10 mouse cellular contexts compared by ENCODE assay signal in the genomic region with DNA sequence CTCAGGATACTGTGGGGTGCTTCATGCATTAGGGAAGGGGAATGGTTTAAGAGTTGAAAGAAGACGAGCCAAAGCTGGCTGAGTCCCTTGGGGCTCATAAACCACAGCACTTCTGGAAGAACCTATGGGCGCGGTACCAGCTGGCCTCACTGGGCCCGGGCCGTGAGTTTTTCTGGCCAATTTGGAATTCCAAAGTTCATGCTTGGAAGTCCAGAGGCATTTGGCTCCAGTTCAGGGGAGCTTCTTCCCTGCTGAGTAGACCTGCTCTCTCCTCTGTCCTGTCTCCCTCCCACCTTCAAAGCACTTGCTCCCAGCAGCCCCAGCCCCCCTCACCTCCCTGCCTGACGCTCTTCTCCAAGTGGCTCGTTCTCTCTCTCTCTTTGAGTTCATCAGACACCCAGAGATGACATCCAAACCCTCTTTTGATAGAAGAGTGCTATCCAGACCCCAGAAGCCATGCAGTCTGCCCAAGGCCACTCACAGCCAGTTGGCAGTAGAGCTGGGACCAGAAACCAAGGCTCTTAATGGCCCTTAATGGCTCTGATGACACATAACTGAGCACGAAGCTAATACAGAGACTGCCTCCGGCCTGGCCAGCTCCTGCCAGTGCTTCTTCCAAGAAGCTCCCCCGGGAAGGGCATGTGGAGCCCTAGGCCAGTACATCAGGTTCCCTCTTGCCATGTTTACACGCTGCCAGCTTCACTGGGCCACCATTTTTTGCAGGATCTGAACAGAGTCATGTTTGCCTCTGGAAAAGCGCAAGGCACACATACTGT.
DNase-seq lines count a peak whose midpoint lies in the region; ATAC-seq lines count a peak whose summit lies in the region.
"Had no signal": no experiment of that assay in that cellular context is flagged by ENCODE, and none has a peak within 500 bp of the region (broad histone marks: within the 10 kb centered on the region; RNA-seq: fewer than 3 reads in every experiment).

No protein-coding gene starts in this region.

- no peak overlapping the region for H3K4me2 ChIP-seq in forebrain, embryonic 14.5 days (ENCODE audit: low read length)
- H3K4me2 ChIP-seq in midbrain, embryonic 13.5 days (replicated peaks): no peak overlapping the region
- H3K4me2 ChIP-seq in midbrain, embryonic 16.5 days (ENCODE audit: low read length): no peak overlapping the region
- no peak overlapping the region for H3K4me2 ChIP-seq in hindbrain, embryonic 11.5 days (replicated peaks; ENCODE audit: low read depth, low read length)
- no peak overlapping the region for H3K4me2 ChIP-seq in neural tube, embryonic 15.5 days
- H3K4me2 ChIP-seq: lung, embryonic 14.5 days had no signal

- ATAC-seq in forebrain, embryonic 14.5 days: no peak
- ATAC-seq in midbrain, embryonic 13.5 days: no peak
- no peak for ATAC-seq in midbrain, embryonic 16.5 days
- ATAC-seq in hindbrain, embryonic 11.5 days (ENCODE audit: low FRiP score): no peak
- ATAC-seq in neural tube, embryonic 15.5 days (ENCODE audit: low FRiP score): peak; percentile 37
- ATAC-seq: CD4-positive, CD25-positive, alpha-beta regulatory T cell, adult 4 months had no signal

- H3K4me3 ChIP-seq in forebrain, embryonic 10.5 days: no peak overlapping the region
- no peak overlapping the region for H3K4me3 ChIP-seq in forebrain, embryonic 14.5 days (ENCODE audit: low read depth, low read length)
- no peak overlapping the region for H3K4me3 ChIP-seq in midbrain, embryonic 13.5 days (replicated peaks)
- H3K4me3 ChIP-seq in midbrain, embryonic 16.5 days (ENCODE audit: low read depth, low read length): no peak overlapping the region
- H3K4me3 ChIP-seq in hindbrain, embryonic 11.5 days (ENCODE audit: low read depth, low read length): no peak overlapping the region
- H3K4me3 ChIP-seq in neural tube, embryonic 15.5 days (replicated peaks): no peak overlapping the region

- H3K9me3 ChIP-seq in forebrain, embryonic 10.5 days: no peaks in the 10 kb centered on the region; the same call in 1 of the 2 replicates
- H3K9me3 ChIP-seq in forebrain, embryonic 14.5 days (replicated peaks; ENCODE audit: control insufficient read depth, low read length): no peaks in the 10 kb centered on the region
- H3K9me3 ChIP-seq in midbrain, embryonic 13.5 days: no peaks in the 10 kb centered on the region
- no peaks in the 10 kb centered on the region for H3K9me3 ChIP-seq in midbrain, embryonic 16.5 days (replicated peaks; ENCODE audit: control insufficient read depth, low read length, poor library complexity, severe bottlenecking)
- H3K9me3 ChIP-seq in hindbrain, embryonic 11.5 days (ENCODE audit: control insufficient read depth, low read length): no peaks in the 10 kb centered on the region
- no peaks in the 10 kb centered on the region for H3K9me3 ChIP-seq in neural tube, embryonic 15.5 days (replicated peaks)

- peak overlapping the region; percentile 36; the same call in 1 of the 2 replicates for H3K27ac ChIP-seq in forebrain, embryonic 10.5 days
- no peak overlapping the region for H3K27ac ChIP-seq in forebrain, embryonic 14.5 days (ENCODE audit: low read depth, low read length)
- H3K27ac ChIP-seq in midbrain, embryonic 13.5 days: peak overlapping the region; percentile 71
- H3K27ac ChIP-seq in midbrain, embryonic 16.5 days (ENCODE audit: low read length): no peak overlapping the region
- H3K27ac ChIP-seq in hindbrain, embryonic 11.5 days (ENCODE audit: low read depth, low read length): peak overlapping the region; percentile 19; the same call in 1 of the 2 replicates
- H3K27ac ChIP-seq in neural tube, embryonic 15.5 days (replicated peaks): no peak overlapping the region

- H3K4me1 ChIP-seq in forebrain, embryonic 10.5 days: peaks cover 84% of the 10 kb centered on the region
- H3K4me1 ChIP-seq in forebrain, embryonic 14.5 days (ENCODE audit: control insufficient read depth, insufficient read depth, low read length): peaks cover 45% of the 10 kb centered on the region
- peaks cover 88% of the 10 kb centered on the region for H3K4me1 ChIP-seq in midbrain, embryonic 13.5 days (replicated peaks)
- peaks cover 36% of the 10 kb centered on the region for H3K4me1 ChIP-seq in midbrain, embryonic 16.5 days (ENCODE audit: control insufficient read depth, insufficient read depth, low read length)
- peaks cover 17% of the 10 kb centered on the region for H3K4me1 ChIP-seq in hindbrain, embryonic 11.5 days (replicated peaks; ENCODE audit: control insufficient read depth, insufficient read depth, low read length)
- peaks cover 54% of the 10 kb centered on the region for H3K4me1 ChIP-seq in neural tube, embryonic 15.5 days

- H3K27me3 ChIP-seq in forebrain, embryonic 10.5 days (ENCODE audit: poor library complexity, severe bottlenecking): no peaks in the 10 kb centered on the region
- no peaks in the 10 kb centered on the region for H3K27me3 ChIP-seq in forebrain, embryonic 14.5 days (replicated peaks; ENCODE audit: control insufficient read depth, insufficient read depth, low read length)
- H3K27me3 ChIP-seq in midbrain, embryonic 13.5 days: no peaks in the 10 kb centered on the region
- H3K27me3 ChIP-seq in midbrain, embryonic 16.5 days (ENCODE audit: control insufficient read depth, insufficient read depth, low read depth, low read length): no peaks in the 10 kb centered on the region
- no peaks in the 10 kb centered on the region for H3K27me3 ChIP-seq in hindbrain, embryonic 11.5 days (ENCODE audit: control insufficient read depth, insufficient read depth, low read length)
- H3K27me3 ChIP-seq in neural tube, embryonic 15.5 days (replicated peaks): no peaks in the 10 kb centered on the region

- peaks cover 32% of the 10 kb centered on the region for H3K36me3 ChIP-seq in forebrain, embryonic 10.5 days (replicated peaks)
- no peaks in the 10 kb centered on the region for H3K36me3 ChIP-seq in forebrain, embryonic 14.5 days (ENCODE audit: control insufficient read depth, insufficient read depth, low read length)
- H3K36me3 ChIP-seq in midbrain, embryonic 13.5 days: no peaks in the 10 kb centered on the region
- H3K36me3 ChIP-seq in midbrain, embryonic 16.5 days (ENCODE audit: control insufficient read depth, insufficient read depth, low read length): no peaks in the 10 kb centered on the region
- H3K36me3 ChIP-seq in hindbrain, embryonic 11.5 days (ENCODE audit: control insufficient read depth, insufficient read depth, low read length): no peaks in the 10 kb centered on the region
- no peaks in the 10 kb centered on the region for H3K36me3 ChIP-seq in neural tube, embryonic 15.5 days

- 95% methylated on average over 12 of the region's 12 CpGs for WGBS in forebrain, embryonic 10.5 days
- 94% methylated on average over 12 of the region's 12 CpGs for WGBS in forebrain, embryonic 14.5 days
- WGBS in midbrain, embryonic 13.5 days: 85% methylated on average over 12 of the region's 12 CpGs
- 82% methylated on average over 12 of the region's 12 CpGs for WGBS in midbrain, embryonic 16.5 days
- WGBS in hindbrain, embryonic 11.5 days: 86% methylated on average over 12 of the region's 12 CpGs
- WGBS in neural tube, embryonic 15.5 days: 51% methylated on average over 12 of the region's 12 CpGs

- DNase-seq in forebrain, embryonic 10.5 days (ENCODE audit: extremely low spot score, low spot score): no peak
- DNase-seq in forebrain, embryonic 14.5 days (ENCODE audit: low spot score): no peak
- DNase-seq in hindbrain, embryonic 11.5 days (ENCODE audit: low spot score): no peak
- no peak for DNase-seq in right cerebral cortex, postnatal 10 days (ENCODE audit: low spot score in 2 of 2)
- no peak for DNase-seq in layer of hippocampus, adult 9-10 months (ENCODE audit: low spot score)

- H3K9ac ChIP-seq in forebrain, embryonic 14.5 days (ENCODE audit: low read length): no peak overlapping the region
- no peak overlapping the region for H3K9ac ChIP-seq in midbrain, embryonic 13.5 days (replicated peaks)
- H3K9ac ChIP-seq in midbrain, embryonic 16.5 days (ENCODE audit: low read depth, low read length): no peak overlapping the region
- H3K9ac ChIP-seq in hindbrain, embryonic 11.5 days (ENCODE audit: low read depth, low read length): no peak overlapping the region
- H3K9ac ChIP-seq in neural tube, embryonic 15.5 days (replicated peaks): no peak overlapping the region
- H3K9ac ChIP-seq: lung, embryonic 14.5 days had no signal

Comparison
In these comparisons a context has a peak if more than half of its experiments do, and no peak if none do; other contexts are left out.
1. H3K27ac ChIP-seq: peak in forebrain, embryonic 10.5 days (single experiment), midbrain, embryonic 13.5 days (single experiment) and hindbrain, embryonic 11.5 days (single experiment); none in forebrain, embryonic 14.5 days (single experiment), midbrain, embryonic 16.5 days (single experiment) and neural tube, embryonic 15.5 days (single experiment).